Mouse (Mus musculus): ENCODE results near the gene Ampd3.

Gene Ampd3

GRCm38 (mm10) chr7:110769094-110769493, 1.1 kb downstream of the Ampd3 start:
- peak; percentile 17 to 37 for DNase-seq (ENCODE audit: low spot score in 2 of 2)

- DNase-seq (ENCODE audit: low spot score in 2 of 2): no peak
Observed at GRCm38 (mm10) chr7:110770949-110771348, 2.9 kb downstream of the Ampd3 start.

- no peak for DNase-seq (ENCODE audit: low spot score in 2 of 2)
Observed at GRCm38 (mm10) chr7:110772343-110772742, 4.3 kb downstream of the Ampd3 start.

GRCm38 (mm10) chr7:110773204-110774002, 5.4 kb downstream of the Ampd3 start:
- DNase-seq (ENCODE audit: low spot score in 2 of 2): peak in 1 of 2 experiments; percentile 14

- no peak for DNase-seq (ENCODE audit: low spot score in 2 of 2)
Observed at GRCm38 (mm10) chr7:110774077-110774476, 6.1 kb downstream of the Ampd3 start.

- no peak for DNase-seq (ENCODE audit: low spot score in 2 of 2)
Observed at GRCm38 (mm10) chr7:110774674-110775073, 6.7 kb downstream of the Ampd3 start.

- DNase-seq (ENCODE audit: low spot score in 2 of 2): no peak
Observed at GRCm38 (mm10) chr7:110777146-110778001, 9.4 kb downstream of the Ampd3 start.

- no peak for DNase-seq (ENCODE audit: low spot score in 2 of 2)
Observed at GRCm38 (mm10) chr7:110778933-110779332, 10.9 kb downstream of the Ampd3 start.

- no peak for DNase-seq (ENCODE audit: low spot score in 2 of 2)
Observed at GRCm38 (mm10) chr7:110779605-110780111, 11.7 kb downstream of the Ampd3 start.

GRCm38 (mm10) chr7:110780520-110780919, 12.5 kb downstream of the Ampd3 start:
- no peak for DNase-seq (ENCODE audit: low spot score in 2 of 2)

- no peak for DNase-seq (ENCODE audit: low spot score in 2 of 2)
Observed at GRCm38 (mm10) chr7:110781231-110781711, 13.3 kb downstream of the Ampd3 start.

- no peak for DNase-seq (ENCODE audit: low spot score in 2 of 2)
Observed at GRCm38 (mm10) chr7:110782135-110782534, 14.1 kb downstream of the Ampd3 start.

GRCm38 (mm10) chr7:110782845-110783478, 15.0 kb downstream of the Ampd3 start:
- no peak for DNase-seq (ENCODE audit: low spot score in 2 of 2)

- no peak for DNase-seq (ENCODE audit: low spot score in 2 of 2)
Observed at GRCm38 (mm10) chr7:110784965-110785364, 17.0 kb downstream of the Ampd3 start.

GRCm38 (mm10) chr7:110785741-110786146, 17.7 kb downstream of the Ampd3 start:
- DNase-seq (ENCODE audit: low spot score in 2 of 2): no peak

- no peak for DNase-seq (ENCODE audit: low spot score in 2 of 2)
Observed at GRCm38 (mm10) chr7:110787310-110787709, 19.3 kb downstream of the Ampd3 start.

GRCm38 (mm10) chr7:110790878-110791277, 22.9 kb downstream of the Ampd3 start:
- DNase-seq (ENCODE audit: low spot score in 2 of 2): no peak

- no peak for DNase-seq (ENCODE audit: low spot score in 2 of 2)
Observed at GRCm38 (mm10) chr7:110792201-110792600, 24.2 kb downstream of the Ampd3 start.

GRCm38 (mm10) chr7:110792834-110793233, 24.8 kb downstream of the Ampd3 start:
- DNase-seq (ENCODE audit: low spot score in 2 of 2): no peak

GRCm38 (mm10) chr7:110794722-110795121, 26.7 kb downstream of the Ampd3 start:
- DNase-seq (ENCODE audit: low spot score in 2 of 2): no peak

- peak; percentile 79 to 83 for DNase-seq (ENCODE audit: low spot score in 2 of 2)
Observed at GRCm38 (mm10) chr7:110796367-110797051, 28.5 kb downstream of the Ampd3 start.
